Mouse (Mus musculus) large intestine, adult 2 months (tissue): ENCODE results near the gene Cyb5d1. TPM values are rescaled to one million over a fixed set of nuclear protein-coding genes. Genes with fewer than 3 reads are reported as not detected.

ENCODE experiments used
- DNase-seq: peaks from one replicate; pipeline ENCODE4 v3.0.0-alpha.2; 2012; ENCODE audit warnings: low read depth, low spot score
- WGBS: fragments of 180-500 bp; shearing (Covaris S2); methylation state at CpG from one replicate; pipeline ENCODE4 v1.1.7; 2018; 5-methylcytosine and 5-hydroxymethylcytosine counted together
- polyA plus RNA-seq: library from polyadenylated mRNA; depleted of rRNA; stranded (reverse); fragments of >200 nt; gene quantifications from 2 replicates; pipeline ENCODE4 v1.2.3, GENCODE M21; 2012

Cyb5d1 gene
- polyA plus RNA-seq, 1 experiment, result 6.1 TPM

GRCm38 (mm10) chr11:69416921-69417448, 21.6 kb upstream of the Cyb5d1 start:
- DNase-seq, result no peak

GRCm38 (mm10) chr11:69416509-69416908, 21.1 kb upstream of the Cyb5d1 start:
- DNase-seq, result no peak
- 2% methylated on average over 4 of the region's 4 CpGs for WGBS

More at GRCm38 (mm10) chr11:69416921-69417448, 21.6 kb upstream of the Cyb5d1 start:
- 8% methylated on average over 8 of the region's 8 CpGs for WGBS

- WGBS, result 1% methylated on average over 17 of the region's 25 CpGs
- DNase-seq, result no peak
Observed at GRCm38 (mm10) chr11:69415668-69416451, 20.4 kb upstream of the Cyb5d1 start.

DNA sequence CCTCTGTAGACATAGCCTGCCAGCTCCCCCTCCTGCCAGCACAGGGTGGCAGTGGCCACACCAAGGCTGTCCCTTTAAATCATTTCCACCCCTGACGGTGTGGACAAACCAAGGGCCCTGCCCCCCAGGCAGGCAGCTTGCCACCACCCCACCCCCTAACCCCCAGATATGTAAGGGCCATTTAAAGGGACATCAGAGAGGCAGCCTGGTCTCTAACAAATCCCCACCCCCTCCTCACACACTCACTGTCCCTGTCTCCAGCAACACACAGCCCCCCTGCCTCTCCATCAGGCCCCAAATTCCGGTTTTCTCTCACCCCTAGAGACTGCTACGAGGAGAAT, 19.9 kb upstream of the Cyb5d1 start:
- WGBS, result 1% methylated on average over 3 of the region's 3 CpGs
- no peak for DNase-seq

GRCm38 (mm10) chr11:69414421-69415326, 19.2 kb upstream of the Cyb5d1 start:
- no peak for DNase-seq
- WGBS, result 22% methylated on average over 4 of the region's 4 CpGs

DNA sequence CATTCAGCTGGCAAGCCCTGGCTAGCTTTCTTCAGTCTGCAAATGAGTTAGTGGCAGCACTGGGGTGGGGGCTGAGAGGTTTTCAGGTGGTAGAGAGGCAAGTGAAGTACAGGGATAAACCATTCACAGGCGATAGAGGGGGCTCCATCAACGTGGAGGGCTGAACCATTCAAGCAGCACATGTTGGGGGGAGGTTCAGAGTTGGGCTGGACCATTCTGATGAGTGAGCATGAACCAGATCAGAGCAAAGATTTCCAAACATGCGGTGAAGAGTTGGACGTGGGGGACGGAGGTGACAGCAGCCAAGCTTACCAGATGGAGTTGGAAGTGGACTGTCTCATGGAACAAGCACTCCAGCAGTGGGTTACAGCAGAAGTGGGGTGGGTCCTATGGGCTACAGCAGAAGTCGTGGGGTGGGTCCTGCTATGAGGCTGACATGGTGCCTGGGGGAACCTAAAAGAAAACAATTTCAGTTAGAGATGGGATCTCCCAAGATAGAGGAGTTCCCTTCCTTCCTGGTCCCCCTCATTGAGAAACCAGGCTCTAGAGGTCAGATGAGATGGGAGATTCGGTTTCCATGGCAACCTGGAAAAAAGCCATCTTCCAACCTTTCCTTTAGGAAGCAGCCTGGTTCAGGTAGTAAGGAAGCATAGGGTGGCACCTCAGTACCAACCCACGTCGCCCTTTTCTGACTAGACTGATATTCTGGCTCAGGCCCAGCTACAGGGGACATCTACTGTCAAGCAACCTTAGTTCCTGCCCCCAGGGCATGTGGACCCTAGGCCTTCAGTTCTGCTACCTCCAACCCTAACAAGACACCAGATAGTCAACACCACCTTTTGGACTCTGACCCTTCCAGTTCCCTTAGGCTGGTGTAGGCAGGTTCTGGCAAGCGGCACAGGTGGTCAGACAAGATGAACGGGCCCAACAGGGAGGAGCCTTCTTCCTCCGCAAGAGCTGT, 18.1 kb upstream of the Cyb5d1 start, which contains the start of gene Kdm6b:
TSS of gene Kdm6b (minus strand) at position 455 of the 961 bp plus-strand sequence.
- no peak for DNase-seq
- WGBS, result 26% methylated on average over 12 of the region's 12 CpGs

GRCm38 (mm10) chr11:69412548-69412947, 17.1 kb upstream of the Cyb5d1 start:
- WGBS, result 75% methylated on average over 7 of the region's 7 CpGs

GRCm38 (mm10) chr11:69411538-69412203, 16.2 kb upstream of the Cyb5d1 start:
- WGBS, result 1% methylated on average over 39 of the region's 39 CpGs
- DNase-seq, result no peak

More at GRCm38 (mm10) chr11:69412548-69412947, 17.1 kb upstream of the Cyb5d1 start:
- DNase-seq, result no peak

DNA sequence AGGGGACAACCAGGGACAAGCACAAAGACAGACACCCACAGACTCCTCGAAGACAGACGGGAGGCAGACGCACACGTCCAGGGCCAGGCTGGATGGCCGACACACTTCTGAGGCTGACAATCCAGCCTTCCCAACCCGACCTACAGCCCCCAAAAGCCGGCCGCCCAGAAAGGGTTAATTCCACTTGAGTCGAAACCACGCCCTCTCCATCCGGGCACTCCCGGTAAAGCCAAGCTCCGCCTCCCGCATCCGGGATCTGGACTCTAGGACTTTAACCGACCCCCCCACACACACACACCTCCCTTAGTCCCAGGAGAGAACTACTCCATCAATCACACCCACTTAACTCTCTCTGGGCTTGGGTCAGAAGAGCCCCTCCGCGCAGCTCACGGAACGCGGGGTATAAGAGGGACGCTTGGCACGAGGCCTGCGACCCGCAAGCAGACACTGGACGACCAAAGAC, 15.7 kb upstream of the Cyb5d1 start:
- WGBS, result under 1% methylated on average over 26 of the region's 26 CpGs
- no peak for DNase-seq

DNA sequence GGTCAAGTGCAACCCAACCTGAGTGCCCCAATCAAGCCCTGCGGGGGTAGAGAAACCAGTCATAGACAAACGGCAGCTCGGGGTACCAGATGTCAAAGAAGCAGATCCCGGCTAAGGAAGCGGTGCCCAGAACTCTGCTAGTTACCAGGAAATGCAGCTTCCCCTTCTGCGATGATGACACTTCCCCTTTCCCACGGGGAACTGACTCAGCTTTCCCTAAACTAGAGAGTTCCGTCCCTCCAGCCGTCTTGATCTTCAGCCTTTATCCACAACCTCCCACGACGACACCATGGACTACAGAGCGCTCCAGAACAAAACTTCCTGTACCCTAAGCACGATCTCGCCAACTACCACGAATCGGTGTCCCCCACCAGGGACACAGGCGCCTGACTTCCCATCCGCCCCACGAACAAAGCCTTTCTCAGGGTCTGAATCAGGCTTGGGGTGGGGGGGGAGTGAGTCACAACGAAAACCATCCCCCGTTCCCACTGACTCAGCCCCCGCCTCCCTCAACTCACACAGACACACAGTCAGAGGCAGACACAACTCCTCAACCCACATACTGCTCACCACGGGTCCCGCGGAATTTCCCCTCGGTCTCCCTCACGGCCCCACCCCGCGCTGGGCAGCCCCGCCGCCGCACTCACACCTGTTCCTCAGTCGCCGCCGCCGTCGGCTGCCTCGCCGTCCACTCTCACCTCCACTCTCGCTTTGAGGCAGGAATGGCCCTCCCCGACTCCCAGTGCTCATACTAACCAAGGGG, 15.1 kb upstream of the Cyb5d1 start:
- 1% methylated on average over 41 of the region's 41 CpGs for WGBS
- no peak for DNase-seq

DNA sequence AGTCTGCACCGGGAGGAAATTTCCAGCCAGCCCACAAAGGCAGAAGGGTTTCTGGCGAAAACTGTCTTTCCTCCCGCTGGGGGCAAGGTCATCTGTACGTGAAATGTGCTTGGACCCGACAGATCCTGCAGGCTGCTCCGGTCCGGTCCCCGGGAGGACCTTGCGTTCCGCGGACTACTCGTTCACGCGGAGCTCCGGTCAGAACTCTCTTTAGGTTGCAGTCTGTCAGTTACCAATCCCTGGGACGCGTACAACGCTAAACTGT, 14.5 kb upstream of the Cyb5d1 start:
- under 1% methylated on average over 18 of the region's 18 CpGs for WGBS
- DNase-seq, result no peak

DNA sequence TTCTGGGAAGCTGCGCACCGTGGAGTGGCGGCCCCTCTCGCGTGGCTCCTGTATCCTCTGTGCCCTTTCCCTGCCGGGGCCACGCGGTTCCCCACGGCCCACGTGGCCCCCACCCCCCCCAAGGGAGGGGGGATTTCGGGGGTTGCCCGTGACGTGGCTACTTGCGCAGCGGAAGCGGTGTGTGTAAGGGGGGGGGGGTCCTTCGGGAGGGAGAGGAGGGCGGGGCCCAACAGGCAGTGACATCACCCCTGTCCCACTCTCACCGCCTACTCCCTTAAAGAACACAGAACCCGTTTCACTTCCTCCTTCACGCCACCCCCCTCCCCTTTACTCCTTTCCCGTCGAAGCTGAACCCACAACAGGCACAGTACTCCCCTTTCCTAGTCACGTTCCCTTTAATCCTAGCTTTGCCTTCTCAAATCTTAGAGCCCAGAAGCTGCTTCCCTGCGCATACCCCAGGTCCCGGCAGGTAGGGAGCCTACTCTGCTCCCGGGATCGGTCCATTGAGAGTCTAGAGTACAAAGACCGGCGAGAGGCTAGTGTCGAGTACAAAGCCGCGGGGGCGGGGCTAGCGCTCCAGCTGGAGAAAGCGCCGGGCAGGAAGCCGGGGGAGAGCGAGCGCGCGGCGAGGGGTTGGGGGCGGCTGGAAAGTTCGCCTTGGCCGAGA, 14.1 kb upstream of the Cyb5d1 start:
- no peak for DNase-seq

DNA sequence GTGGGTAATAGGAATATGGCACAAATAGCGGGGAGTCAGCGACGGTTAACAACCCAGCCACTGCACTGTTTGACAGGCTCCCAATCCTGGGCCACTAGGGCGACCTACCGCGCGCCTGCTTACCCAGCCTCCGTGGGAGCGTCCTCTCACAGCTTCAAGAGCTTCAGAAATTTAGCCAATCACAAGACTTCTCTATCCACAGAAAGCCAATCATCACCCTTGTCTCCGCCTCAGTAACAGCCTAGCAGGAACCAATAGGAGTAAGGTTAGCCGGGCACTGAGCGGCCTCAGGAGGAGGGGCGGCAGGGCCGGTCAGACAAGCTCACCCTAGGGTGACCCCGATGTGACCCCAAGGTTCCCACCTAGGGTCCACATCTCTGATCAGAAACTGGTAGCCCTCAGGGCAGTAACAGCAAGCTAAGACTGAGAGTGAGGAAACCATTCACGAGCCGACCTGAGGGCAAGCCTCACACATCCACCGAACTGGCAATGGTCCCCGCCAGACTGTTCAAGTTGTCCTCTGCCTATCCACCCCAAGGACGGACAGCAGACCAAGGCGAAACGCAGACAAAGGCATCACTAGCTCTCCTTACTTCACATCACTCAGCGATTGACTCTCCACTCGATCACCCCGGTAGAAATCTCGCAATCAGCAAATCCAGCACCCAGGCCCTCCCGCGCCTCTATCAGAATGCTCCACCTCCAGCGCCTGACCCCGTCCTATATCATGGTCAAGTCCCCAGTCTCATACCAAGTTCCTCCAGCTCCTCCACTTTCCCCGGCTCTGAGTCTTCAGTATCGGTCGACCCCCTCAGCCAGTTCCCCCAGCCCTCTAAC, 13.3 kb upstream of the Cyb5d1 start:
- under 1% methylated on average over 33 of the region's 33 CpGs for WGBS
- DNase-seq, result no peak

More for the DNA sequence above, 14.1 kb upstream of the Cyb5d1 start:
- 2% methylated on average over 46 of the region's 46 CpGs for WGBS

DNA sequence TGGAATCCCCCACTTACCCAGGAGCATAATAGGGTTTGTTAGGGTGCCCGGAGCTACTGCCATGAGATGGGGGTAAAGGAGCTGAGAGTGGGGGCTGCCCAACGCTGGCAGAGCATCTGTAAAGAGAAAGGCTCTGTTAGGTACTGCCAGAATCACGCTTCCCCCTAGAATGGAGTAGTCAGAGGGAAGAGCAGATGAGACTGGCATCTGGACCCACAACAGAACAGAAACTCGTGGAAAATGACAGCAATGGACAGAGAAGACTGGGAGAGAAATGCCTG, 12.2 kb upstream of the Cyb5d1 start:
- 78% methylated on average over 4 of the region's 4 CpGs for WGBS
- no peak for DNase-seq

DNA sequence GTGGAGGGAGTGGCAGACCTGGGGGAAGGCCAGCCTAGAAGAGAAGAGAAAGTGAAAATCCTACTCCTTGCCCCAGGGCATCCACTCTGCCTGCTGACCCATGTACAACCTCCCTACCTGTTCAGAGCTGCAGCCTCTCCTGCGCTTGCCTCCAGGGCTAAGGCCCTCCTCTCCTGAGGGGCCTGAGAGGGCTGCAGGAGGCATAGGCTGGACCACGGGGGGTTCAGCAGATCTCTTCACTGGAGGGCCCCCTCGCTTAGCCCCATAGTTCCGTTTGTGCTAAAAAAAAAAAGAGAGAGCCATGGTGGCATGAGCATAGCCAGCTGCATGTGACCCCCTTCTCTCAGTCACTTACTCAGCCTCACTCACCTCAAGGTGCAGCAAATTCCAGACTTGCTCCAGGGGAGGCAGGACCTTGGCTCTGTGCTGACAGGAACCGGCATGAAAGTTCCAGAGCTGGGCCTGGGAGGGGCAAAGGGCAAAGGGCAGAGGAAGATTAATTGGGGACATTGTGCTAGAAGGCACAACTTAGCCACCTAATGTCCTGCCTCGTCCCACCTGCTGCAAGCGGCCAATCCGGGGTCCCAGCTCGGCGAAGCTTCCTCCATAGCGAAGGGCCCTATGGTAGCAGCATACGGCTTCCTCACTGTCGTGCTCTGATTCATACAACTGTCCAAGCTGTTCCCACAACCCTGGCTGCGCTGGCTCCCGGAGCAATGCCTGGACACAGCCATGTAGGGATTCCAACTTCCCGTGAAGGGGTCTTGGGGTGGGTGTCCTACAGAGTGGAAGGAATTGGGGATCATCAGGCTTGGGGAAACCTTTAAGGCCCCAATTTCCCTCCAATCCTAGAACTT, 11.7 kb upstream of the Cyb5d1 start:
- no peak for DNase-seq
- WGBS, result 82% methylated on average over 16 of the region's 16 CpGs

- no peak for DNase-seq
- WGBS, result 90% methylated on average over 19 of the region's 19 CpGs
Observed at GRCm38 (mm10) chr11:69406282-69406681, 10.9 kb upstream of the Cyb5d1 start.
